Mouse (Mus musculus) embryo, embryonic 9.5 days (tissue): Measurements from ENCODE around the gene Apol8.

Experiments used
- DNase-seq: peaks from one replicate; pipeline ENCODE4 v3.0.0-alpha.2; 2017; ENCODE audit errors: extremely low spot score

Gene Apol8

GRCm38 (mm10) chr15:77785807-77786206 is 29.0 kb upstream of the Apol8 start:
- no peak for DNase-seq

DNA sequence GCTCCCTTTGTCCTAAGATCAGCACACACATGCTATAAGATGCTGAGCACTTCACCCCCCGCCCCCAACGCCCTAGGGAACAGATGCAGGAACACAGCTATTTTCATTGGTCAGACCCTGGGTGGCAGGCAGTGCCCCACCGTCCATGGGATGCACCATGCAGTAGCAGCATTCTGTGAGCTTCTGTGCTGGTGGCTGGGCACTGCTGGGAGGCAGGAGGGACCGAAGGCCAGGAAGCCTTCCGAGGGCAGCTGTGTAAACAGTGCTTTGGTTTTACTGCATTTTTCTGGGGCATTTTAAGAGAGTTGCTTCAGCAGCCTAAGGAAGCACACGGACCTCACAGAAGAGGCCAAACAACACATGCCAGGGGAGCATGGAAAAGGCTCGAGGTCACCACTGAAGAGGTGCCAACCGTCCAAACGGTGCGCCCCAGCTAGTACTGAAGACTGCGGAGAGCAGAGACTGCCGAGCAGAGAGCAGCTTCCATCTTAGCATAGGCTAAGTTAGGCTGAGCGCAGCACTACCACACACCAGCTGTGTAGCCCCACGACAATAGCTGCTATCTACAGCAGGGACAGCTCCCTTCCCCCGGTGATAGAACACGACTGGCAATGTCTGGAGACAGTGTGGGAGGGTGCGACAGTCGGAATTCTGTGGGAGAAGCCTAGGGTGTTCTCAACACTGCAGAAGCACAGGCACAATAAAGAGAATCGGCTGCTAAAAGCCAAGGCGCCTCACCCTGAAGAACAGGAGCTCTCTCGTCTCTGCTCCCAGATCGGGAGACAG is 27.4 kb upstream of the Apol8 start:
- DNase-seq: no peak

GRCm38 (mm10) chr15:77782449-77783014 is 25.7 kb upstream of the Apol8 start:
- no peak for DNase-seq

DNA sequence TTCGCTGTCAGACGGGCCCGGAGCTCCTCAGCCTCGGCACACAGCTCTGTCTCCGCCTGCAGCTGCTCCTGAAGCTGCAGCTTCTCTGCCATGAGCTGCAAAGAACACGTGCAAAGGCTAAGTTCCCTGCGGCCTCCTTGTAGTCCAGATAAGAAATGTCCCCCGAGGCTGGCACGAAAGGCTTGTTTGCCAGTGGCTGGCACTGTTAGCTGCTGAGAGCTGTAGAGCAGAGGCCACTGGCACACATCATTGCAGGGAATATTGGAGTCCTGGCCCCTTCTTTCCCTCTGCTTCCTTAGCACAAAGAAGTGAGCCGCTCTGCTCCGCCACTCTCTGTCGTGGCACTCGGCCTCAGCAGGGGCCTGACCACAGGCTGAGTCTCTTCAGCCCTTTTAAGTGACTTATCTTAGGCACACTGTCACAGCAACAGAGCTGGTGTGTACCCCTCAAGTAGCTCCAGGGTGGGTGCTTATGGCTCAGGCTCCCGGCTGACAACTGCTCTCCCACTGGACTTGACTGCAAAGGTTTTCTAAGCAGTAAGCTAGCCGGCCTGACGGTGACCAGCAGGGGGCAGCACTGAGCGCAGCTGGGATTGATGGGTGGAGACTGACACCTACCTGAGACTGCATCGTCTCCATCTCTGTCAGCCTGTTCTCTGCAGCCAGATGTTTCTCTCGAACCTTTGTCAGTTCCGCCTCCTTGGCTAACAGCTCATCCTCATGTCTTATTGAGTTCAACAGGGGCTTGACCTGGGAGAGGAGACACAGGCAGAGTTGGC is 18.6 kb upstream of the Apol8 start:
- peak; percentile 78 for DNase-seq

GRCm38 (mm10) chr15:77774303-77774702 is 17.5 kb upstream of the Apol8 start:
- DNase-seq: no peak

DNA sequence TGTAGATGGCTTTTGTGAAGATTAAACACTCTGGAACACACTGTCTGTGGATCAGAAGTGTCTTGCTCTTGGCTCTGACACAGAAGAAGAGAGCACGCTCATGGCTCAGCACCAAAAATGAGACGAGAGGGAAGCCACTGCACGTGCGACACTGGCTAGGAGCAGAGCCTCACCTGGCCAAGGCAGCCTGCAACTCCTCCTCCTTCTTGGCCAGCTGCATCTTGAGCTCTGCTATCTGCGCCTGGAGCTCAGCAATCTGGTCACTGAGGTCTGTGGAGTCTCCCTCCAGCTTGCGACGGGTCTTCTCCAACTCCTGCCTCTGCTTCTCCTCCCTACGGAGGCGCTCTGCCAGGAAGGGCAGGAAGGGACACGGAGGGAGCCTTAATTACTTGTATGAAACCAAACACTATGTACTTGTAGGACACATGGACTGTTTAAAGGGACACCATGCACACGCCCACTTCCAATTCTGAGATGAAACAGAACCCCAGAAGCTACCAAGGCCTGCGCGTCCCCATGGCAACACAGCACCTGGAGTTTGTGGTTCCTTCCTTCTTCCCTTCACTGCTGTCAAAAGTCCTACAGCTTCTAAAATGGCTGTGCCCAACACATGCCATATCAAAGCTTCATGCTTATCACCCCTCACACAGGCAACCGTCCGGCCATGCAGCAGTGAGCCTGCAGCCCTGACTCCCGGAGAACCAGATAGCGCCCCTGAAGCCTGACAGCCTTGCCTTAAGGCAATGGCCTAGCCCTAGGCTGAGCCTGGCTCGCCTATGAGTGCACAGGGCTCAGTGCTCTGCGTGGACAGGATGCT is 16.5 kb upstream of the Apol8 start:
- DNase-seq: no peak

DNA sequence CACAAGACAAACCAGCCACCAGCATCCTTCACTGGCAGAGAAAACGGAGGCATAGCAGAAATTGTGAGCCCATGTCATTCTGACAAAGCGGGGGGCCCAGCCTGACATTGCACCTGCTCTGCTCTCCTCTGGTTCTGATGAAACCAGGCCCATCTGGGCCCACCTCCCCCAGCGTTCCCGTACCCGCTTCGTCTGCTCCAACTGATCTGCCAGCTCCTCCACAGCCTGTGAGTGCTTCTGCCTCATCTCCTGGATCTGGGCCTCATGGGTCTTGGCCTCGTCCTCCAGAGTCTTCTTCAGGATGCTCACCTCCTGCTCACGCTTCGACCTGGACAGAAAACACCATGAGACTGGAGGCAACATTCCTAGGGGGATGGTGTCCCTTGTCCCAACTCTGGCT is 14.1 kb upstream of the Apol8 start:
- no peak for DNase-seq

GRCm38 (mm10) chr15:77770341-77770740 is 13.5 kb upstream of the Apol8 start:
- no peak for DNase-seq

GRCm38 (mm10) chr15:77766981-77767380 is 10.2 kb upstream of the Apol8 start:
- DNase-seq: no peak

GRCm38 (mm10) chr15:77765484-77766093 is 8.8 kb upstream of the Apol8 start:
- no peak for DNase-seq

DNA sequence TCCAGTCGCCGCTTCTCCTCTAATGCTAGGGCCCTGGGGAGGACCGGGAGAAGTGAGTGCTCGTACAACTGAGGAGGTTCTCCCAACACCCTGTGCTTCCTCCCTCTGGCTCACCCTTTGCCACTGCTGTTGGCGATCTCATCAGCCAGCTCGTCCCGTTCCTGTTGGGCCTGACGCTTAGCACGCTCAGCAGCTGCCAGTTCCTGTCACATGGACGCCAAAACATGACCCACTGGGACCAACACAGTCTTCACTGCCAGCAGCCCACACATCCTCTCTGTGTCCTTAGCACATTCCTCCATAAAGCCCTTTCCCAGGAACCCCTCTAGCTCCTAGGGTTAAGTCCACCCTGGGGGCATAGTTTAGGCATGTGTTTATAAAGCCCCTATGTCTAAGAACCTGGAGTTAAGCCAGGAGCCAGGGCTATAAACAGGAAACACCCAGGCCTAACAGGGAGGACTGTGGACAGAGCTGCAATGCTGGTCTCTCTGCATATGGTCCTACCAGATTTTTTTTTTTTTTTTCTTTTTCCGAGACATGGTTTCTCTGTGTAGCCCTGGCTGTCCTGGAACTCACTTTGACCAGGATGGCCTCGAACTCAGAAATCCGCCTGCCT is 7.7 kb upstream of the Apol8 start:
- no peak for DNase-seq

DNA sequence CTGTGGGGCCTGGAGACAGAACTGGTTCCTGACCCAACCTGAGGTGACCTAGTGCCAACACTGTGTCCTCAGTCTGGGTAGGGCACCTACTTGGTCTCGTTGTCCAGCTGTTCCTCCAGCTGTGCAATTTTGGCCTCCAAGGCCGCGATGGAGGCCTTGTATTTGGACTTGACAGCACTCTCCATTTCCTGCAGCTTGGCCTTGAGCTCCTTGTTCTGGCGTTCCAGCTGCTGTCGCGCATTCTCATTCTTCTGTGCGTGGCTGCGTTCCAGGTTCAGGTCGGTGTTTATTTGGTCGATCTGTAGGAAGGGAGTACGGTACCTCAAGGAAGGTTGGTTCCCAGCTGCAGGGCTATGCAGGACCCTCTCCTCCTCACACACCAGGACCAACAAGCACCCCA is 6.9 kb upstream of the Apol8 start:
- no peak for DNase-seq

GRCm38 (mm10) chr15:77763050-77763449 is 6.2 kb upstream of the Apol8 start:
- no peak for DNase-seq

- DNase-seq: peak; percentile 32
These were observed 5.0 kb upstream of the Apol8 start for GRCm38 (mm10) chr15:77761561-77762380.

DNA sequence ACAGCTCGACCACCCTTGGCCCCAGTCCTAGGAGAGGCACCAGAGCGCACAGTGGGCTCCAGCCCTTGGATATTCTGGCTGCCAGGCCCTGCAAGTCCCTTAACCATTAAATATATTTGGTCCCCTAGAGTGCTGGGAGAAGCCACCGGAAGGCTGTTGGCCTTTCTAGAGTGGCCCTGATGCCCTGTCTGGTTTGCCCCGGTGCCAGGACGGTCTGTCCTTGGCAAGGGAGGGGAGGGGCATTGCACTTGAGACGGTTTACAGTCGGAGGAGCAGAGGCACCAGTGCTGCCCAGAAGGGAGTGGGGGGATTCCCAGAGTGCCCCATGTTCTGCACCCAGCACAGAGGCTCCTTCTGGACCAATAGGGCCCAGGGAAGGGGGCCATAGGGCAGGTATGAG is 4.3 kb upstream of the Apol8 start:
- no peak for DNase-seq

GRCm38 (mm10) chr15:77760037-77760436 is 3.2 kb upstream of the Apol8 start:
- no peak for DNase-seq

DNA sequence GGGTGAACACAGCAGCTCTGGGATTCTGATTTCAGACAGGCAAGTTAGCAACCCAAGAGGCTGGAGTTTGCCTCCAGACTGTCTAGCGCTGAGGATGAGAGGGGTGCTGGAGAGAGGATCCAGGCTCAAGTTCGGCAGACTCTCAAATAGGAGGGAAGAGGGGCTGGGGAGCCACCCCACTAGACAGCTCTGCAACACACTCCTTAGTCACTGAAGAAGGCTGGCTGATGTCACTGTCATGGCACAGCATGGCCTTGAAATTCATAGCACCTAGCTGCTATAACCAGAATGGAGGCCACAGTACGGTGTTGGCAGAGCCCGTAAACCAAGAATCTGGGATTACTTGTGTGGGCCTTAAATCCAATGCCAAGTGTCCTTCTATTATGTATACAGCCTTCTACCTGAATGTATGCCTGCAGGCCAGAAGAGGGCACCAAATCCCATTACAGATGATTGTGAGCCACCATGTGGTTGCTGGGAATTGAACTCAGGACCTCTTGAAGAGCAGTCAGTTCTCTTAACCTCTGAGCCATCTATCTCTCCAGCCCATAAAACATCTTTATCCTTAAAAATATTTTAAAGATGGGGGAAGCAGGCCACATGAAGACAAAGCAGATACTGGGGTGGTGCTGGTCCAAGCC is 903 bp upstream of the Apol8 start:
- DNase-seq: no peak

GRCm38 (mm10) chr15:77756081-77756480 is 722 bp downstream of the Apol8 start:
- no peak for DNase-seq

DNA sequence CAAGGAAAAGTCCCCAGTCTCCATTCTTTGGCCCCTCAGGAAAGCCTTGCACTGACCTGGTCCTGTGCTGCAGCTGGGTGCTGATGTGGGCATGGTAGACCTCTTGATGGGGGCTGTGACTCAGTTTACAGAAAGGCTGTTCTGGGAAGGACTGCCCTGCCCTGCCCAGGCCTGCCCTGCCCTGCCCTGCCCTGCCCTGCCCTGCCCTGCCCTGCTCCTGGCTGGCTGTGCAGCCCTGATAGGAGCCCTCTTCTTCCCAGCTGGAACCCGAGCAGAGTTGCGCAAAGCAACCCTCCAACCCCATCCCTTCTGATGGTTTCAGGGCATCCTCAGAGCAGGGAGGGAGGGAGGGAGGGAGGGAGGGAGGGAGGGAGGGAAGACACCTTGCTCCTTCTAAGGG is 1.7 kb downstream of the Apol8 start:
- no peak for DNase-seq

GRCm38 (mm10) chr15:77752443-77752842 is 4.4 kb downstream of the Apol8 start:
- no peak for DNase-seq
